Mouse (Mus musculus) ES-Bruce4 (cell line): ENCODE measurements around the gene Guca2a. TPM values are rescaled to one million over a fixed set of nuclear protein-coding genes. Genes with fewer than 3 reads are reported as not detected.

ENCODE experiments used
- H3K27ac ChIP-seq: 2 replicates; pipeline ENCODE4 v1.5.1; 2012; ENCODE audit warnings: low read length, inconsistent platforms; ENCODE audit not compliant: insufficient read depth
- H3K27me3 ChIP-seq: 2 replicates; pipeline ENCODE4 v1.6.1; 2012; ENCODE audit warnings: mild to moderate bottlenecking, low read length, inconsistent platforms; ENCODE audit not compliant: control insufficient read depth, poor library complexity, insufficient read depth, severe bottlenecking
- H3K36me3 ChIP-seq: 2 replicates; pipeline ENCODE4 v1.6.1; 2012; ENCODE audit warnings: inconsistent platforms, mild to moderate bottlenecking, low read length, moderate library complexity; ENCODE audit not compliant: control insufficient read depth, poor library complexity, insufficient read depth, severe bottlenecking
- H3K4me1 ChIP-seq: one replicate; pipeline ENCODE4 v1.8.1; 2011; ENCODE audit warnings: low read length; ENCODE audit not compliant: control insufficient read depth, insufficient read depth
- H3K4me3 ChIP-seq: 2 replicates; pipeline ENCODE4 v1.5.1; 2011; ENCODE audit warnings: low read depth, mild to moderate bottlenecking, low read length
- H3K9ac ChIP-seq: 2 replicates; pipeline ENCODE4 v1.6.1; 2012; ENCODE audit warnings: low read depth, mild to moderate bottlenecking, inconsistent platforms; ENCODE audit not compliant: poor library complexity, severe bottlenecking
- H3K9me3 ChIP-seq: replicated peaks from 2 replicates; pipeline ENCODE4 v1.6.1; 2012; ENCODE audit warnings: mild to moderate bottlenecking, low read length, inconsistent platforms; ENCODE audit not compliant: control insufficient read depth, poor library complexity, insufficient read depth, severe bottlenecking
- CTCF ChIP-seq: IDR thresholded peaks from one replicate; pipeline ENCODE4 v1.8.1; 2011; ENCODE audit warnings: low read depth, low read length
- EP300 ChIP-seq: IDR thresholded peaks from 2 replicates; pipeline ENCODE4 v1.6.1; 2011; ENCODE audit warnings: low read depth, low read length; ENCODE audit not compliant: insufficient read depth
- POLR2A ChIP-seq: IDR thresholded peaks from one replicate; pipeline ENCODE4 v1.8.1; 2011; ENCODE audit warnings: low read length; ENCODE audit not compliant: insufficient read depth
- polyA plus RNA-seq: library from polyadenylated mRNA; stranded (reverse); fragments of >200 nt; gene quantifications from 2 replicates; pipeline ENCODE4 v1.2.4, GENCODE M21; 2011; ENCODE audit warnings: low read depth; ENCODE audit not compliant: missing spikeins, insufficient read depth, insufficient read length

Gene Guca2a
- polyA plus RNA-seq, 1 experiment = not detected

GRCm38 (mm10) chr4:119669356-119670209 is 32.1 kb downstream of the Guca2a start:
- Histone ChIP-seq H3K4me3 (no peak overlapping the region), H3K4me1 (no peaks in the 10 kb centered on the region), H3K9me3 (no peaks in the 10 kb centered on the region), H3K36me3 (no peaks in the 10 kb centered on the region), H3K9ac (no peak overlapping the region), H3K27ac (no peak overlapping the region), H3K27me3 (no peaks in the 10 kb centered on the region)
- TF ChIP-seq CTCF (no peak), EP300 (no peak), POLR2A (no peak)

GRCm38 (mm10) chr4:119670210-119670555 is 32.7 kb downstream of the Guca2a start:
- Histone ChIP-seq H3K27me3 (no peaks in the 10 kb centered on the region), H3K27ac (no peak overlapping the region), H3K4me3 (no peak overlapping the region), H3K9me3 (no peaks in the 10 kb centered on the region), H3K9ac (no peak overlapping the region), H3K4me1 (no peaks in the 10 kb centered on the region), H3K36me3 (no peaks in the 10 kb centered on the region)
- TF ChIP-seq POLR2A (no peak), EP300 (no peak), CTCF (no peak)

- H3K27ac ChIP-seq = no peak overlapping the region
- H3K36me3 ChIP-seq = no peaks in the 10 kb centered on the region
- TF ChIP-seq POLR2A = no peak
- no peak for TF ChIP-seq CTCF
- no peak for TF ChIP-seq EP300
- H3K4me3 ChIP-seq = no peak overlapping the region
- no peaks in the 10 kb centered on the region for H3K27me3 ChIP-seq
- no peaks in the 10 kb centered on the region for H3K9me3 ChIP-seq
- no peaks in the 10 kb centered on the region for H3K4me1 ChIP-seq
- no peak overlapping the region for H3K9ac ChIP-seq
Measured at GRCm38 (mm10) chr4:119670736-119671135, 33.2 kb downstream of the Guca2a start.

- H3K9me3 ChIP-seq = no peaks in the 10 kb centered on the region
- no peaks in the 10 kb centered on the region for H3K27me3 ChIP-seq
Measured at GRCm38 (mm10) chr4:119671164-119671563, 33.7 kb downstream of the Guca2a start.

GRCm38 (mm10) chr4:119672685-119673084 is 35.2 kb downstream of the Guca2a start:
- no peak overlapping the region for H3K4me3 ChIP-seq
- H3K9ac ChIP-seq = no peak overlapping the region
- TF ChIP-seq CTCF (peak; percentile 22), EP300 (no peak)
- H3K4me1 ChIP-seq = no peaks in the 10 kb centered on the region
- no peak overlapping the region for H3K27ac ChIP-seq
- H3K27me3 ChIP-seq = no peaks in the 10 kb centered on the region
- no peaks in the 10 kb centered on the region for H3K36me3 ChIP-seq
- no peaks in the 10 kb centered on the region for H3K9me3 ChIP-seq

More at GRCm38 (mm10) chr4:119671164-119671563, 33.7 kb downstream of the Guca2a start:
- TF ChIP-seq POLR2A (no peak), CTCF (no peak), EP300 (no peak)
- no peak overlapping the region for H3K9ac ChIP-seq
- no peaks in the 10 kb centered on the region for H3K4me1 ChIP-seq
- no peaks in the 10 kb centered on the region for H3K36me3 ChIP-seq
- no peak overlapping the region for H3K4me3 ChIP-seq
- H3K27ac ChIP-seq = no peak overlapping the region

- TF ChIP-seq POLR2A (no peak), EP300 (no peak), CTCF (no peak)
- Histone ChIP-seq H3K27ac (no peak overlapping the region), H3K9ac (no peak overlapping the region), H3K9me3 (no peaks in the 10 kb centered on the region), H3K4me3 (no peak overlapping the region), H3K36me3 (no peaks in the 10 kb centered on the region), H3K27me3 (no peaks in the 10 kb centered on the region), H3K4me1 (no peaks in the 10 kb centered on the region)
Measured at GRCm38 (mm10) chr4:119682596-119682995, 45.1 kb downstream of the Guca2a start.
